Mouse (Mus musculus) retina, postnatal 1 day (tissue): ENCODE measurements around the gene Mef2d.
A peak's percentile ranks its signal among the peaks of the same experiment; 100 is the strongest.

Experiments
- DNase-seq: peaks from one replicate; pipeline ENCODE4 v3.0.0-alpha.2; 2012

Gene Mef2d

GRCm38 (mm10) chr3:88138336-88139242 lies 3.6 kb upstream of the Mef2d start:
- peak; percentile 97 for DNase-seq

- peak; percentile 55 for DNase-seq
Measured at GRCm38 (mm10) chr3:88139243-88140177, 2.7 kb upstream of the Mef2d start.

GRCm38 (mm10) chr3:88140178-88140902 lies 1.8 kb upstream of the Mef2d start:
- DNase-seq, result no peak

GRCm38 (mm10) chr3:88140903-88141430 lies 1.2 kb upstream of the Mef2d start:
- no peak for DNase-seq

- DNase-seq, result no peak
Measured at GRCm38 (mm10) chr3:88141439-88141786, 759 bp upstream of the Mef2d start.

- DNase-seq, result no peak
Measured at GRCm38 (mm10) chr3:88142546-88142915, 359 bp downstream of the Mef2d start.

GRCm38 (mm10) chr3:88142916-88143771 lies 972 bp downstream of the Mef2d start:
- DNase-seq, result peak; percentile 62

GRCm38 (mm10) chr3:88143961-88144486 lies 1.9 kb downstream of the Mef2d start:
- DNase-seq, result peak; percentile 65

GRCm38 (mm10) chr3:88144648-88145410 lies 2.7 kb downstream of the Mef2d start:
- no peak for DNase-seq

GRCm38 (mm10) chr3:88145411-88145782 lies 3.2 kb downstream of the Mef2d start:
- peak; percentile 76 for DNase-seq

GRCm38 (mm10) chr3:88145952-88146351 lies 3.8 kb downstream of the Mef2d start:
- no peak for DNase-seq

- no peak for DNase-seq
Measured at GRCm38 (mm10) chr3:88146376-88147112, 4.4 kb downstream of the Mef2d start.

GRCm38 (mm10) chr3:88147444-88147843 lies 5.3 kb downstream of the Mef2d start:
- DNase-seq, result no peak

- DNase-seq, result peak; percentile 75
Measured at GRCm38 (mm10) chr3:88147866-88148265, 5.7 kb downstream of the Mef2d start.

GRCm38 (mm10) chr3:88148354-88148753 lies 6.2 kb downstream of the Mef2d start:
- DNase-seq, result no peak

- DNase-seq, result no peak
Measured at GRCm38 (mm10) chr3:88148776-88149509, 6.8 kb downstream of the Mef2d start.

GRCm38 (mm10) chr3:88149510-88149974 lies 7.4 kb downstream of the Mef2d start:
- DNase-seq, result no peak

- peak; percentile 80 for DNase-seq
Measured at GRCm38 (mm10) chr3:88150061-88150998, 8.2 kb downstream of the Mef2d start.
